Mouse (Mus musculus) monocyte, adult 5-6 weeks (primary cell): ENCODE measurements around the gene Rtf2. TPM values are rescaled to one million over a fixed set of nuclear protein-coding genes. Genes with fewer than 3 reads are reported as not detected.

Experiments used
- total RNA-seq: library from RNA; stranded (forward); fragments of 200-1000, 200-491, 200-594 nt; gene quantifications from 3 replicates; pipeline ENCODE4 v1.2.3, GENCODE M21; 2017

Gene Rtf2
- total RNA-seq, 1 experiment from 2014 or later, result 193 TPM

Other genes with a start within 250 kb of the Rtf2 start
- not detected in 3 replicates for gene Mc3r, start 192.1 kb upstream of the Rtf2 start, total RNA-seq
- gene Fam210b, start 95.0 kb upstream of the Rtf2 start, total RNA-seq, result 7.1 to 7.7 TPM (median 7.5 TPM) in 3 replicates
- gene Aurka, start 70.0 kb upstream of the Rtf2 start, total RNA-seq, result 3.1 to 6.5 TPM (median 4.9 TPM) in 3 replicates
- 9.0 to 17.3 TPM (median 12.8 TPM) in 3 replicates for gene Cstf1, start 69.9 kb upstream of the Rtf2 start, total RNA-seq
- gene Cass4, start 46.8 kb upstream of the Rtf2 start, total RNA-seq, result 1.5 to 17.7 TPM (median 9.5 TPM) in 3 replicates
- 1.1 TPM in 1 of 3 replicates, not detected in the others for gene Gcnt7, start 18.0 kb downstream of the Rtf2 start, total RNA-seq
- 4.4 to 13.8 TPM (median 7.3 TPM) in 3 replicates for gene Fam209, start 32.0 kb downstream of the Rtf2 start, total RNA-seq
- not detected in 3 replicates for gene Tfap2c, start 109.0 kb downstream of the Rtf2 start, total RNA-seq